Mouse (Mus musculus) ES-E14 (cell line): ENCODE data around the gene Spag9.

Experiments used
- CHD2 ChIP-seq: IDR thresholded peaks from 2 replicates; pipeline ENCODE4 v1.6.1; 2014; ENCODE audit warnings: mild to moderate bottlenecking, low read depth, low read length, inconsistent platforms
- HCFC1 ChIP-seq: IDR thresholded peaks from 2 replicates; pipeline ENCODE4 v1.6.1; 2012; ENCODE audit warnings: low read length, inconsistent platforms, borderline replicate concordance; ENCODE audit not compliant: insufficient read depth
- ZC3H11A ChIP-seq: IDR thresholded peaks from 2 replicates; pipeline ENCODE4 v1.6.1; 2012; ENCODE audit warnings: low read depth, mild to moderate bottlenecking, inconsistent platforms, low read length, borderline replicate concordance
- ZNF384 ChIP-seq: IDR thresholded peaks from 2 replicates; pipeline ENCODE4 v1.6.1; 2012; ENCODE audit warnings: low read depth, low read length, inconsistent platforms

GRCm38 (mm10) chr11:94150519-94151470 is 154.9 kb downstream of the Spag9 start:
- TF ChIP-seq ZNF384 = no peak
- TF ChIP-seq HCFC1 = no peak
- TF ChIP-seq CHD2 = no peak
- TF ChIP-seq ZC3H11A = no peak
